Mouse (Mus musculus): ENCODE measurements at regions not wholly inside any gene's neighbourhood (a gene's known extent, or its start where the extent isn't known, plus 50 kb on each side); places are given as distances from the start of the nearest gene placed in this dataset.

GRCm38 (mm10) chr6:78228883-78229282 is 141.6 kb upstream of the Reg3b start:
- DNase-seq (ENCODE audit: low read depth, low spot score): no peak

- no peak for DNase-seq (ENCODE audit: low read depth, low spot score)
Observed at GRCm38 (mm10) chr6:78244404-78244803, 126.1 kb upstream of the Reg3b start.

- DNase-seq (ENCODE audit: low read depth, low spot score): no peak
Observed at GRCm38 (mm10) chr6:78245010-78245409, 125.4 kb upstream of the Reg3b start.

GRCm38 (mm10) chr6:78250053-78250452 is 120.4 kb upstream of the Reg3b start:
- DNase-seq (ENCODE audit: low read depth, low spot score): no peak

GRCm38 (mm10) chr6:78250541-78250940 is 119.9 kb upstream of the Reg3b start:
- DNase-seq (ENCODE audit: low read depth, low spot score): peak; percentile 82

- DNase-seq (ENCODE audit: low read depth, low spot score): no peak
Observed at GRCm38 (mm10) chr6:78271879-78272546, 98.4 kb upstream of the Reg3b start.

- peak; percentile 34 for DNase-seq (ENCODE audit: low read depth, low spot score)
Observed at GRCm38 (mm10) chr6:78277993-78278715, 92.3 kb upstream of the Reg3b start.

- no peak for DNase-seq (ENCODE audit: low read depth, low spot score)
Observed at GRCm38 (mm10) chr6:78280541-78280940, 89.9 kb upstream of the Reg3b start.

GRCm38 (mm10) chr6:78294647-78295046 is 75.8 kb upstream of the Reg3b start:
- peak; percentile 53 for DNase-seq (ENCODE audit: low read depth, low spot score)

- no peak for DNase-seq (ENCODE audit: low read depth, low spot score)
Observed at GRCm38 (mm10) chr6:78303187-78303740, 67.2 kb upstream of the Reg3b start.

Data from mesoderm, embryonic 11.5 days (tissue).